In the genomic region with DNA sequence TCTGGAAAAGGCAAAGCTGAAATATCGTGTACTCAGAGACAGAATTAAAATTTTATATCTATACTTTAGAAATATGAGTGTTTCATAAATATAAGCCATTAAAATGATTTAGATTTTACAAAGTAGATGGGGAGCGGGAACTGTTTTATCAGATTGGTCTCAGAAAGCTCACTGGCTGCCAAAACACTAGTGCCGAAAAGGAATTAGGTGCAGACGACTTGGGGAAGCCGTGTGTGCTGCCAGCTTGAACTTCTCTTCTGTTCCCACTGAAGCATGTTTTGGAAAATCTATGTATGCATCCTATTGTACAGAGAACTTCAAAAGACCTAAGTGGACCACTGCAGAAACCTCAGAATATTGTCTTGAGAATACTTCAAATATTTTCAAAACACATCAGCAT, we compare ENCODE assay signal across 39 mouse cellular contexts. TPM values are rescaled to one million over a fixed set of nuclear protein-coding genes. Genes with fewer than 3 reads are reported as not detected.
"Had no signal": no experiment of that assay in that cellular context is flagged by ENCODE, and none has a peak within 500 bp of the region (broad histone marks: within the 10 kb centered on the region; RNA-seq: fewer than 3 reads in every experiment).

No protein-coding gene starts in this region.

- H3K4me2 ChIP-seq: heart, embryonic 11.5 days; heart, embryonic 12.5 days; heart, embryonic 13.5 days; heart, embryonic 15.5 days; hindbrain, embryonic 12.5 days; hindbrain, embryonic 13.5 days; hindbrain, embryonic 14.5 days; hindbrain, embryonic 15.5 days; intestine, embryonic 15.5 days; kidney, embryonic 15.5 days had no signal

- H3K36me3 ChIP-seq: heart, embryonic 12.5 days; heart, embryonic 13.5 days; heart, embryonic 15.5 days; hindbrain, embryonic 10.5 days; hindbrain, embryonic 12.5 days; hindbrain, embryonic 13.5 days; hindbrain, embryonic 15.5 days; intestine, embryonic 15.5 days; kidney, embryonic 15.5 days had no signal

- ATAC-seq: hindbrain, embryonic 16.5 days; hindbrain, postnatal 0 days; inflammation-experienced regulatory T-cells, adult 6 months; intestine, embryonic 15.5 days; intestine, embryonic 16.5 days; intestine, postnatal 0 days had no signal

- H3K4me1 ChIP-seq: heart, embryonic 12.5 days; heart, embryonic 13.5 days; heart, embryonic 15.5 days; hindbrain, embryonic 12.5 days; hindbrain, embryonic 13.5 days; hindbrain, embryonic 15.5 days; intestine, embryonic 15.5 days had no signal

- H3K27ac ChIP-seq: heart, embryonic 13.5 days; heart, embryonic 15.5 days; hindbrain, embryonic 10.5 days; hindbrain, embryonic 12.5 days; hindbrain, embryonic 13.5 days; hindbrain, embryonic 14.5 days; hindbrain, embryonic 15.5 days; hindbrain, postnatal 0 days; intestine, embryonic 15.5 days; kidney, embryonic 15.5 days; kidney, postnatal 0 days; layer of hippocampus, adult 2 months had no signal

- DNase-seq: heart, postnatal 10 days; heart, postnatal 14 days; heart, postnatal 36 days; heart, postnatal 4 days; kidney, adult 11 months; kidney, adult 18-20 months; kidney, adult 2 months; kidney, adult 8-10 months; kidney, adult 9 months; kidney, postnatal 10 days; kidney, postnatal 14 days; kidney, postnatal 25 days; kidney, postnatal 36 days; kidney, postnatal 4 days; layer of hippocampus, adult 9-11 months; layer of hippocampus, postnatal 36 days had no signal

- H3K9ac ChIP-seq: heart, embryonic 12.5 days; heart, embryonic 13.5 days; heart, embryonic 15.5 days; hindbrain, embryonic 12.5 days; hindbrain, embryonic 13.5 days; hindbrain, embryonic 14.5 days; hindbrain, embryonic 15.5 days; intestine, embryonic 15.5 days; kidney, embryonic 15.5 days had no signal

- H3K4me3 ChIP-seq: heart, embryonic 12.5 days; heart, embryonic 13.5 days; heart, embryonic 15.5 days; hindbrain, embryonic 10.5 days; hindbrain, embryonic 12.5 days; hindbrain, embryonic 13.5 days; hindbrain, embryonic 15.5 days; intestine, embryonic 15.5 days; kidney, embryonic 15.5 days; layer of hippocampus, adult 2 months had no signal

- H3K27me3 ChIP-seq: heart, embryonic 15.5 days; hindbrain, embryonic 12.5 days; hindbrain, embryonic 15.5 days; intestine, embryonic 15.5 days; kidney, embryonic 15.5 days had no signal

- H3K9me3 ChIP-seq: heart, embryonic 12.5 days; heart, embryonic 13.5 days; heart, embryonic 15.5 days; hindbrain, embryonic 10.5 days; hindbrain, embryonic 12.5 days; hindbrain, embryonic 13.5 days; hindbrain, embryonic 15.5 days; intestine, embryonic 15.5 days; kidney, embryonic 15.5 days had no signal

RNA-seq across cellular contexts. Expression of gene Hoxd1, which starts 45.7 kb away (rescaled TPM):
- polyA plus RNA-seq: heart, embryonic 11.5 days; heart, embryonic 12.5 days; heart, embryonic 13.5 days; heart, embryonic 14.5 days; heart, embryonic 15.5 days; heart, embryonic 16.5 days; heart, postnatal 0 days; inflammation-experienced regulatory T-cells, adult 6 months; intestine, embryonic 14.5 days; intestine, postnatal 0 days; large intestine, adult 2 months had no signal
